Mouse (Mus musculus): ENCODE data around the gene Ttc28. TPM values are rescaled to one million over a fixed set of nuclear protein-coding genes. Genes with fewer than 3 reads are reported as not detected.

Ttc28 gene
- polyA plus RNA-seq, 1 experiment from 2014 or later = 21.3 TPM

- Histone ChIP-seq H3K36me3 (peaks cover 47% of the 10 kb centered on the region), H3K9ac (replicated peaks) (no peak overlapping the region), H3K4me3 (replicated peaks) (no peak overlapping the region), H3K4me1 (replicated peaks) (peaks cover 5% of the 10 kb centered on the region; the same call in 1 of the 2 replicates), H3K4me2 (replicated peaks) (no peak overlapping the region), H3K27me3 (no peaks in the 10 kb centered on the region), H3K27ac (no peak overlapping the region), H3K9me3 (no peaks in the 10 kb centered on the region)
- ATAC-seq = no peak
- 95% methylated on average over 3 of the region's 3 CpGs for WGBS
Measured at GRCm38 (mm10) chr5:110890561-110890960, 11.0 kb downstream of the Ttc28 start.

- peak; percentile 53; the same call in 1 of the 2 replicates for ATAC-seq
- Histone ChIP-seq H3K9me3 (no peaks in the 10 kb centered on the region), H3K4me1 (replicated peaks) (peaks cover 17% of the 10 kb centered on the region), H3K9ac (replicated peaks) (0 out of 2 replicates have a peak overlapping the region, but pooled peaks have one; percentile 23), H3K27ac (peak overlapping the region; percentile 67; the same call in 1 of the 2 replicates), H3K4me3 (replicated peaks) (no peak overlapping the region), H3K36me3 (peaks cover 33% of the 10 kb centered on the region), H3K4me2 (replicated peaks) (no peak overlapping the region), H3K27me3 (no peaks in the 10 kb centered on the region)
- 12% methylated on average over 7 of the region's 7 CpGs for WGBS
Measured at GRCm38 (mm10) chr5:110897114-110897788, 17.6 kb downstream of the Ttc28 start.

DNA sequence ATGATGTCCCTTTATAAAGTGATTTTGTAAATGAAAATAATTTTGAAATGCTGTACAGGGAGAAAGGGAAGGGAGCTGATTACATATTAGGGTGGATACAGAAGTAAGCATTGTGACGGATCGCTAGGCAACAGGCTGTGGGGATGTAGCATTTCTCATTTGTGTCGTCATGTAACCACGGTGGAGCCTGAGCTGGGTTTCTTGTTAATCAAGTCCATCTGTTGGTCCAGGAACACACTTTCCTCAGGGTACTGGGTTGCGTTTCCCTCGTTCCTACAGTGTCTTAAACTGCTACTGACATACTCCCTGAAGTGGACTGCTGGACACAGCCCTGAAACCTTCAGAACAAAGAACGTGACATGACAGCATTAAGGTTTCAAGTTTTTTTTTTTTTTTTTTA lies 18.6 kb downstream of the Ttc28 start:
- no peaks in the 10 kb centered on the region for H3K9me3 ChIP-seq
- peaks cover 24% of the 10 kb centered on the region for H3K36me3 ChIP-seq
- H3K9ac ChIP-seq (replicated peaks) = no peak overlapping the region
- no peak overlapping the region for H3K27ac ChIP-seq
- WGBS = 40% methylated on average over 7 of the region's 7 CpGs
- H3K4me3 ChIP-seq (replicated peaks) = no peak overlapping the region
- ATAC-seq = no peak; the same call in 1 of the 2 replicates
- peaks cover 17% of the 10 kb centered on the region for H3K4me1 ChIP-seq (replicated peaks)
- no peak overlapping the region for H3K4me2 ChIP-seq (replicated peaks)
- no peaks in the 10 kb centered on the region for H3K27me3 ChIP-seq

- no peak overlapping the region for H3K4me3 ChIP-seq (replicated peaks)
- H3K27ac ChIP-seq = no peak overlapping the region
- H3K9me3 ChIP-seq = no peaks in the 10 kb centered on the region
- WGBS = 90% methylated on average over 4 of the region's 4 CpGs
- H3K27me3 ChIP-seq = no peaks in the 10 kb centered on the region
- no peak overlapping the region for H3K4me2 ChIP-seq (replicated peaks)
- H3K36me3 ChIP-seq = peaks cover 18% of the 10 kb centered on the region
- peaks cover 17% of the 10 kb centered on the region for H3K4me1 ChIP-seq (replicated peaks)
- H3K9ac ChIP-seq (replicated peaks) = no peak overlapping the region
- ATAC-seq = no peak
Measured at GRCm38 (mm10) chr5:110898785-110899184, 19.2 kb downstream of the Ttc28 start.

DNA sequence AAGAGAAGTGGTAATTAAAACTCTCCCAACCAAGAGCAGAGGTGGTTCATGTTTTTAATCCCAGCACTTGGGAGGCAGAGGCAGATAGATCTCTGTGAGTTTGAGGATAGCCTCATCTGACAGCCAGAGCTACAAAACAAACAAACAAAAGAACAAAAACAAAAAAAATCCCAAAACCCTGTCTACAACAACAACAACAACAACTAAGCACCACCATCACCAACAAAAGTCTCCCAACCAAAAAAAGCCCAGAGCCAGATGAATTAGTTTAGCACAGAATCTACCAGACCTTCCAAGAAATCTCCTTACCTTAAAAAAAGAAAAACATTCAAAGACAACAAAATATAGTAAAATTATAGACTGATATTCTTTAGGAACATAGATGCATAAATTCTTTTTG lies 20.7 kb downstream of the Ttc28 start:
- H3K4me1 ChIP-seq (replicated peaks) = peaks cover 17% of the 10 kb centered on the region
- no peaks in the 10 kb centered on the region for H3K27me3 ChIP-seq
- peaks cover 5% of the 10 kb centered on the region for H3K36me3 ChIP-seq
- ATAC-seq = no peak
- H3K27ac ChIP-seq = no peak overlapping the region
- no peak overlapping the region for H3K9ac ChIP-seq (replicated peaks)
- H3K4me2 ChIP-seq (replicated peaks) = no peak overlapping the region
- no peaks in the 10 kb centered on the region for H3K9me3 ChIP-seq
- H3K4me3 ChIP-seq (replicated peaks) = no peak overlapping the region

GRCm38 (mm10) chr5:110906708-110907107 lies 27.1 kb downstream of the Ttc28 start:
- no peak overlapping the region for H3K4me2 ChIP-seq (replicated peaks)
- no peak overlapping the region for H3K4me3 ChIP-seq (replicated peaks)
- no peaks in the 10 kb centered on the region for H3K27me3 ChIP-seq
- no peaks in the 10 kb centered on the region for H3K9me3 ChIP-seq
- 100% methylated on average over 1 of the region's 1 CpGs for WGBS
- ATAC-seq = no peak
- no peaks in the 10 kb centered on the region for H3K4me1 ChIP-seq (replicated peaks)
- peaks cover 15% of the 10 kb centered on the region for H3K36me3 ChIP-seq
- no peak overlapping the region for H3K9ac ChIP-seq (replicated peaks)
- no peak overlapping the region for H3K27ac ChIP-seq

DNA sequence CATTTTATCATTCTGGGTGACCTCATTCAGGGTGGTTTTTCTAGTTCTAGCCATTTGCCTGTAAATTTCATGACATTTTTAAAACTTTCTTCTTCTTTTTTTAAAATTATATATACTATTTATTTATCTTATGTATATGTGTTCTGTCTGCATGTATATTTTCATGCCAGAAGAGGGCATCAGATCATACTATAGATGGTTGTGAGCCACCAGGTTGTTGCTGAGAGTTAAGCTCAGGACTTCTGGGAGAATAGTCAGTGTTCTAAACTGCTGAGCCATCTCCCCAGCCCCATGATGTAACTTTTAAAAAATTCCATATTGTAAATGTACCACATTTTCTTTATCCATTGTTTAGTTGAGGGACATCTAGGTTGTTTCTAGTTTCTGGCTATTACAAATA lies 29.3 kb downstream of the Ttc28 start:
- H3K27me3 ChIP-seq = no peaks in the 10 kb centered on the region
- no peaks in the 10 kb centered on the region for H3K4me1 ChIP-seq (replicated peaks)
- ATAC-seq = no peak
- no peak overlapping the region for H3K27ac ChIP-seq
- peaks cover 15% of the 10 kb centered on the region for H3K36me3 ChIP-seq
- no peak overlapping the region for H3K4me2 ChIP-seq (replicated peaks)
- no peak overlapping the region for H3K9ac ChIP-seq (replicated peaks)
- no peaks in the 10 kb centered on the region for H3K9me3 ChIP-seq
- H3K4me3 ChIP-seq (replicated peaks) = no peak overlapping the region

- no peak overlapping the region for H3K9ac ChIP-seq (replicated peaks)
- H3K9me3 ChIP-seq = no peaks in the 10 kb centered on the region
- ATAC-seq = no peak
- no peaks in the 10 kb centered on the region for H3K27me3 ChIP-seq
- H3K4me2 ChIP-seq (replicated peaks) = no peak overlapping the region
- 75% methylated on average over 4 of the region's 4 CpGs for WGBS
- H3K27ac ChIP-seq = no peak overlapping the region
- no peaks in the 10 kb centered on the region for H3K4me1 ChIP-seq (replicated peaks)
- no peak overlapping the region for H3K4me3 ChIP-seq (replicated peaks)
- peaks cover 14% of the 10 kb centered on the region for H3K36me3 ChIP-seq
Measured at GRCm38 (mm10) chr5:110909955-110910589, 30.5 kb downstream of the Ttc28 start.

- no peak overlapping the region for H3K27ac ChIP-seq
- 83% methylated on average over 11 of the region's 11 CpGs for WGBS
- no peaks in the 10 kb centered on the region for H3K36me3 ChIP-seq
- H3K4me3 ChIP-seq (replicated peaks) = no peak overlapping the region
- no peak overlapping the region for H3K4me2 ChIP-seq (replicated peaks)
- no peaks in the 10 kb centered on the region for H3K4me1 ChIP-seq (replicated peaks)
- no peaks in the 10 kb centered on the region for H3K27me3 ChIP-seq
- H3K9me3 ChIP-seq = no peaks in the 10 kb centered on the region
- ATAC-seq = no peak
- no peak overlapping the region for H3K9ac ChIP-seq (replicated peaks)
Measured at GRCm38 (mm10) chr5:110914859-110915258, 35.3 kb downstream of the Ttc28 start.

DNA sequence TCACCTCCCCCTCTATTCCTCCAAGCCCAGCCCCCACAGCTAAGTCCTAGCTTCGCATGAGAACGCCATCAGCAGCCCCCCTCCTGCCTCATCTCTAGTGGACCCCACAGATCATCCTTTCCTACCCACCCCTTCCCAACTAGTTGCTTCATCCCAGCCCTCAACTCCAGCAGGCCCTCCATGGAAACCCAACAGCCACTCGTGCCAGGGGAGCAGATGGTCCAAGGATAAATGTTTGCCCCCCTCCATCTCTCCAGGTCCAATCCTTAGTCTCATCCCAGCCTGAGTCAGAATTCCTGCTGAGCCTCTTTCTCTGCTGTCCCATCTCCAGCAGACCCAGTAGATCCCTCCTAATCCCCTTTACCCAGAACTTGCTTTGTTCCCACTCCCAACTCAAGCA lies 36.6 kb downstream of the Ttc28 start:
- WGBS = 69% methylated on average over 3 of the region's 3 CpGs
- Histone ChIP-seq H3K9ac (replicated peaks) (no peak overlapping the region), H3K9me3 (no peaks in the 10 kb centered on the region), H3K36me3 (no peaks in the 10 kb centered on the region), H3K27ac (no peak overlapping the region), H3K27me3 (no peaks in the 10 kb centered on the region), H3K4me3 (replicated peaks) (no peak overlapping the region), H3K4me1 (replicated peaks) (no peaks in the 10 kb centered on the region), H3K4me2 (replicated peaks) (no peak overlapping the region)
- ATAC-seq = no peak

DNA sequence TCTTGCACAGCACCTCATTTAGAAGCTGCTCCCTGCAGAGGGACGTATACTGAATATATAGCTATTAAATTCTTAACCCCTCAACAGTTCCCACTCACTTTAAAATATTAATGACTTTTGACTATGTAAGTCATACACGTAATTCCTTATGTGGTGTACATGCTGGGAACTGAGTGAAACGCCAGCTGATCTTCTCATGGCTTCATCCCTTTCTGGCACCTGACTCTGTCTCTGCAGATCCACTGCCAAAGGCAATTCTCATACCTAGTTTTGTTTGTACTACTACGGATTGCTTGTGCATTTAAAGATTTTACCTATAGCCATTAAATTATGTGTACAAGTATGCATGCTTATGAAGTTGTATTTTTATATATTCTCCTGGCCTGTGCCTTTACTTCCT lies 39.9 kb downstream of the Ttc28 start:
- Histone ChIP-seq H3K27me3 (no peaks in the 10 kb centered on the region), H3K9me3 (no peaks in the 10 kb centered on the region), H3K4me1 (replicated peaks) (no peaks in the 10 kb centered on the region), H3K4me2 (replicated peaks) (no peak overlapping the region), H3K36me3 (no peaks in the 10 kb centered on the region), H3K9ac (replicated peaks) (no peak overlapping the region), H3K27ac (no peak overlapping the region), H3K4me3 (replicated peaks) (no peak overlapping the region)
- ATAC-seq = no peak
- 81% methylated on average over 4 of the region's 4 CpGs for WGBS

DNA sequence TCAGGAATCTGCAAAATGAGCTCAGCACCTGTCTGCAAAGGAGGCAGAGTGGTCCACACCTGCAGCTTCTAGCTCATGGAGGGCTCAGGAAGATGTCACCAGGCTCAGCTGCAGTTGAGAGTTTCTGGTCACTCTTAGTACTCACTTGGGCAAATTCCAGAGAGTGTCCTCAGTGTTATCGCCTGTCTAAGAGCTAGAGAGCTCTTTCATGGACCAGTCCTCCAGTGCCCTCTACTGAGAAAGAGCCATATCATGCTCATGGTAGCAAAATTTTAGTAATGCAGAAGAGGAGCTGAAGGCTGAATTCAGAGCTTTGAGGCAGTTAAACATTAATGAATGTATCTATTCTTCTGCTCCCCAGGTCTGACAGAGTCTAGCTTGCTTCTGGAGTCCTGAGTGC lies 43.7 kb downstream of the Ttc28 start:
- Histone ChIP-seq H3K4me3 (replicated peaks) (no peak overlapping the region), H3K4me2 (replicated peaks) (no peak overlapping the region), H3K4me1 (replicated peaks) (no peaks in the 10 kb centered on the region), H3K27me3 (no peaks in the 10 kb centered on the region), H3K27ac (no peak overlapping the region), H3K9me3 (no peaks in the 10 kb centered on the region), H3K9ac (replicated peaks) (no peak overlapping the region), H3K36me3 (no peaks in the 10 kb centered on the region)
- WGBS = 33% methylated on average over 1 of the region's 1 CpGs
- no peak for ATAC-seq

DNA sequence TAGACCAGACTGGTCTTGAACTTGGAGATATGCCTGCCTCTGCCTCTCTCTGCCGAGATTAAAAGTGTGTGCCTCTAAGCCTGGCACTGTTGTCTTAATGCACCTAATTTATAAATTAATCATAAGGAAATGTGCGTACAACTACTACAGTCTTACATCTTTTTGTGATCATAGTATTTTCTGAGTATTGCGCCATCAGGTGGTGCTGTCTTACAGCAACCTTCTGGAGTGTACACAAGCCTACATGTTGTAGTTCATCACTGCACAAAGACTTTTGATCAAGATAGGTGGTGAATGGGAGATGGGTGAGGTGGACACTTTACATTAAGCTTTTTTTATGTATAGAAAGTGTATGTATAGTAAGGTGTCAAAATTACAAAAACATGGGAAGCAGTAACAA lies 45.0 kb downstream of the Ttc28 start:
- Histone ChIP-seq H3K27me3 (no peaks in the 10 kb centered on the region), H3K36me3 (no peaks in the 10 kb centered on the region), H3K9ac (replicated peaks) (no peak overlapping the region), H3K27ac (no peak overlapping the region), H3K9me3 (no peaks in the 10 kb centered on the region), H3K4me1 (replicated peaks) (no peaks in the 10 kb centered on the region), H3K4me3 (replicated peaks) (no peak overlapping the region), H3K4me2 (replicated peaks) (no peak overlapping the region)
- ATAC-seq = no peak
- WGBS = 96% methylated on average over 3 of the region's 3 CpGs
